24 mouse cellular contexts compared by ENCODE assay signal in the genomic region with DNA sequence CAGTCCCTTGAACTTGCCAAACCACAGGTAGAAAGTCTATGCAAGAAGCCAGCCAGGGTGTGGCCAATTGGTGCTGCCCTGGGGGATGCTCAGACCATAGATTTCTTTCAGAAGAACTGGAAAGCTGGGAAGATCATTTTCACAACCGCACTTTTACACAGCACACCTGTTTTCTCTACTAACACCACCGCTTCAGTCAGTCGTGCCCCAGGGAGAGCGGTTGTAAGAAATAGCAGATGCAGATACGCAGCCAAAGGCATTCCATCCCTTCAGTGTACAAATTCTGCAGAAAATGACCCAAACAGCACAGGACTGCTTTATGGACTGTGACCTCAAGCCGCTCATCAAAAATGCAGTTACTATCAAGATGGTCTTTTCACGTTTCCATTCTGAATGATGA.
DNase-seq lines count a peak whose midpoint lies in the region; ATAC-seq and TF ChIP-seq lines count a peak whose summit lies in the region.
"Had no signal": no experiment of that assay in that cellular context is flagged by ENCODE, and none has a peak within 500 bp of the region (broad histone marks: within the 10 kb centered on the region; RNA-seq: fewer than 3 reads in every experiment).

No protein-coding gene starts in this region.

- TF ChIP-seq POLR2A in limb, embryonic 14.5 days (IDR thresholded peaks at IDR 0.05; ENCODE audit: borderline replicate concordance, extremely low read depth, insufficient read depth, insufficient read length) = no peak

- H3K4me3 ChIP-seq in midbrain, embryonic 11.5 days (ENCODE audit: low read depth, low read length) = no peak overlapping the region
- H3K4me3 ChIP-seq in midbrain, embryonic 15.5 days = no peak overlapping the region
- H3K4me3 ChIP-seq in limb, embryonic 14.5 days (replicated peaks; ENCODE audit: low read length) = no peak overlapping the region
- H3K4me3 ChIP-seq: embryonic facial prominence, embryonic 12.5 days; erythroblast, embryonic 14.5 days; forebrain, embryonic 12.5 days; forebrain, embryonic 15.5 days; heart, adult 2 months had no signal

- H3K27ac ChIP-seq in midbrain, embryonic 11.5 days (ENCODE audit: low read depth, low read length) = no peak overlapping the region
- no peak overlapping the region for H3K27ac ChIP-seq in midbrain, embryonic 15.5 days
- H3K27ac ChIP-seq in limb, embryonic 14.5 days (replicated peaks; ENCODE audit: low read depth, low read length) = peak overlapping the region; percentile 26; the same call in 1 of the 2 replicates
- H3K27ac ChIP-seq: embryonic facial prominence, embryonic 12.5 days; forebrain, embryonic 12.5 days; forebrain, embryonic 15.5 days; heart, adult 2 months; hindbrain, embryonic 14.5 days; hindbrain, postnatal 0 days had no signal

- no peaks in the 10 kb centered on the region for H3K4me1 ChIP-seq in midbrain, embryonic 11.5 days (ENCODE audit: control insufficient read depth, insufficient read depth, low read length)
- no peaks in the 10 kb centered on the region for H3K4me1 ChIP-seq in midbrain, embryonic 15.5 days
- H3K4me1 ChIP-seq in limb, embryonic 14.5 days (ENCODE audit: control insufficient read depth, insufficient read depth, low read length) = peaks cover 8% of the 10 kb centered on the region; the same call in 1 of the 2 replicates
- H3K4me1 ChIP-seq: embryonic facial prominence, embryonic 12.5 days; forebrain, embryonic 12.5 days; forebrain, embryonic 15.5 days had no signal

- H3K36me3 ChIP-seq in midbrain, embryonic 11.5 days (ENCODE audit: control insufficient read depth, insufficient read depth, low read length) = no peaks in the 10 kb centered on the region
- H3K36me3 ChIP-seq in midbrain, embryonic 15.5 days (replicated peaks) = no peaks in the 10 kb centered on the region
- H3K36me3 ChIP-seq in limb, embryonic 14.5 days (ENCODE audit: control insufficient read depth, insufficient read depth, low read length) = no peaks in the 10 kb centered on the region
- H3K36me3 ChIP-seq: embryonic facial prominence, embryonic 12.5 days; forebrain, embryonic 12.5 days; forebrain, embryonic 15.5 days had no signal

- intact Hi-C loops in heart, postnatal 25 days (cut with DNase I) = no loop called here

- no peak overlapping the region for H3K4me2 ChIP-seq in midbrain, embryonic 11.5 days
- H3K4me2 ChIP-seq in midbrain, embryonic 15.5 days = no peak overlapping the region
- H3K4me2 ChIP-seq in limb, embryonic 14.5 days (replicated peaks; ENCODE audit: low read depth, low read length, severe bottlenecking) = no peak overlapping the region
- H3K4me2 ChIP-seq: embryonic facial prominence, embryonic 12.5 days; forebrain, embryonic 12.5 days; forebrain, embryonic 15.5 days; heart, embryonic 11.5 days; hindbrain, embryonic 14.5 days had no signal

- ATAC-seq in midbrain, embryonic 11.5 days (ENCODE audit: low FRiP score) = no peak
- no peak for ATAC-seq in midbrain, embryonic 15.5 days (replicated peaks)
- peak; percentile 84 for ATAC-seq in limb, embryonic 14.5 days (ENCODE audit: low FRiP score, low read depth)
- ATAC-seq: CD4-positive, CD25-positive, alpha-beta regulatory T cell, adult 4 months; forebrain, embryonic 15.5 days; hindbrain, postnatal 0 days; inflammation-experienced regulatory T-cells, adult 6 months; intestine, embryonic 16.5 days had no signal

- H3K9ac ChIP-seq in midbrain, embryonic 11.5 days (ENCODE audit: low read length) = no peak overlapping the region
- H3K9ac ChIP-seq in midbrain, embryonic 15.5 days = no peak overlapping the region
- H3K9ac ChIP-seq in limb, embryonic 14.5 days (ENCODE audit: low read depth, low read length, severe bottlenecking) = no peak overlapping the region
- H3K9ac ChIP-seq: embryonic facial prominence, embryonic 12.5 days; forebrain, embryonic 12.5 days; forebrain, embryonic 15.5 days; hindbrain, embryonic 14.5 days had no signal

- no peaks in the 10 kb centered on the region for H3K27me3 ChIP-seq in midbrain, embryonic 11.5 days (ENCODE audit: control insufficient read depth, insufficient read depth, low read length)
- no peaks in the 10 kb centered on the region for H3K27me3 ChIP-seq in midbrain, embryonic 15.5 days (replicated peaks)
- no peaks in the 10 kb centered on the region for H3K27me3 ChIP-seq in limb, embryonic 14.5 days (ENCODE audit: control insufficient read depth, insufficient read depth, low read length)
- H3K27me3 ChIP-seq: embryonic facial prominence, embryonic 12.5 days had no signal

- no peaks in the 10 kb centered on the region for H3K9me3 ChIP-seq in midbrain, embryonic 11.5 days (ENCODE audit: control insufficient read depth, low read length)
- H3K9me3 ChIP-seq in midbrain, embryonic 15.5 days = no peaks in the 10 kb centered on the region
- no peaks in the 10 kb centered on the region for H3K9me3 ChIP-seq in limb, embryonic 14.5 days (ENCODE audit: control insufficient read depth, low read length)
- H3K9me3 ChIP-seq: embryonic facial prominence, embryonic 12.5 days; forebrain, embryonic 12.5 days; forebrain, embryonic 15.5 days had no signal

- 89% methylated on average over 7 of the region's 7 CpGs for WGBS in midbrain, embryonic 11.5 days
- WGBS in midbrain, embryonic 15.5 days = 88% methylated on average over 7 of the region's 7 CpGs
- WGBS in limb, embryonic 14.5 days = 29% methylated on average over 7 of the region's 7 CpGs

- DNase-seq in heart, adult 11 months = peak; percentile 54
- no peak for DNase-seq in heart, postnatal 25 days (ENCODE audit: low spot score)
- peak; percentile 41 for DNase-seq in midbrain, embryonic 11.5 days (ENCODE audit: low spot score, missing footprints)
- DNase-seq in limb, embryonic 14.5 days (ENCODE audit: low spot score) = peak; percentile 62
- DNase-seq in cerebellum, postnatal 36 days = no peak
- DNase-seq: adrenal gland, adult 2 months; adrenal gland, postnatal 14 days; cerebellum, adult 11 months; cerebellum, adult 8-10 months; cerebellum, postnatal 10 days; gastrocnemius, postnatal 10 days; heart, adult 2 months; heart, postnatal 4 days had no signal

Comparison
In these comparisons a context has a peak if more than half of its experiments do, and no peak if none do; other contexts are left out.
1. DNase-seq: peak in heart, adult 11 months (single experiment), midbrain, embryonic 11.5 days (single experiment) and limb, embryonic 14.5 days (single experiment); none in heart, postnatal 25 days (single experiment) and cerebellum, postnatal 36 days (0 of 2).